Mouse (Mus musculus) heart, adult 18-20 months (tissue): ENCODE measurements around the gene Rusc1. TPM values are rescaled to one million over a fixed set of nuclear protein-coding genes. Genes with fewer than 3 reads are reported as not detected.

Experiments used
- DNase-seq, 2 experiments: peaks; one replicate each; pipeline ENCODE4 v3.0.0; 2021 to 2022; ENCODE audit warnings: mixed read lengths in 1 of 2
- long read RNA-seq, 2 experiments: library from polyadenylated mRNA; stranded (forward); transcript quantifications; one replicate each; pipeline ENCODE4 v2.0.0; 2021
- total RNA-seq, 2 experiments: library from RNA; stranded (reverse); gene quantifications; 2 replicates each; pipeline ENCODE4 v1.2.3; 2021

The Rusc1 gene
- 10 to 100 TPM; 25.9 to 30.0 TPM for total RNA-seq
- long read RNA-seq, experiment 1, transcript Rusc1-203 (9 exons, 1,922 nt), result major isoform, 6 of 24 reads
- long read RNA-seq, experiment 1, partial matches to known transcripts, result 14 of 24 reads
- long read RNA-seq, experiment 1, other reads (novel, unspliced or antisense), result 4 of 24 reads
- long read RNA-seq, experiment 2, partial matches to known transcripts, result 7 of 13 reads
- long read RNA-seq, experiment 2, other reads (novel, unspliced or antisense), result 2 of 13 reads

- DNase-seq, result peak; percentile 87 to 89
Observed at GRCm38 (mm10) chr3:89093175-89093574, at the start of gene Rusc1. Rusc1 (minus strand) TSS chr3:89093311.

GRCm38 (mm10) chr3:89136365-89136764 is 43.3 kb upstream of the Rusc1 start:
- DNase-seq, result no peak

GRCm38 (mm10) chr3:89135958-89136357 is 42.8 kb upstream of the Rusc1 start, which contains the start of gene Pklr:
Pklr (plus strand) TSS chr3:89136142.
- no peak for DNase-seq

- DNase-seq, result no peak
Observed at GRCm38 (mm10) chr3:89133752-89134151, 40.6 kb upstream of the Rusc1 start.

GRCm38 (mm10) chr3:89133063-89133450 is 39.9 kb upstream of the Rusc1 start:
- DNase-seq, result no peak

- DNase-seq, result no peak
Observed at GRCm38 (mm10) chr3:89132285-89133062, 39.4 kb upstream of the Rusc1 start.

GRCm38 (mm10) chr3:89131816-89132215 is 38.7 kb upstream of the Rusc1 start:
- DNase-seq, result no peak

- no peak for DNase-seq
Observed at GRCm38 (mm10) chr3:89129908-89130307, 36.8 kb upstream of the Rusc1 start.

GRCm38 (mm10) chr3:89125981-89126380 is 32.9 kb upstream of the Rusc1 start:
- no peak for DNase-seq

- peak; percentile 31 to 32 for DNase-seq
Observed at GRCm38 (mm10) chr3:89124241-89124640, 31.1 kb upstream of the Rusc1 start.

- peak; percentile 32 to 44 for DNase-seq
Observed at GRCm38 (mm10) chr3:89123313-89123712, 30.2 kb upstream of the Rusc1 start.

- DNase-seq, result peak in 1 of 2 experiments; percentile 32
Observed at GRCm38 (mm10) chr3:89115522-89115921, 22.4 kb upstream of the Rusc1 start.

GRCm38 (mm10) chr3:89113058-89113457 is 19.9 kb upstream of the Rusc1 start:
- DNase-seq, result no peak

- no peak for DNase-seq
Observed at GRCm38 (mm10) chr3:89108146-89108545, 15.0 kb upstream of the Rusc1 start.

GRCm38 (mm10) chr3:89107545-89107944 is 14.4 kb upstream of the Rusc1 start:
- DNase-seq, result no peak

- no peak for DNase-seq
Observed at GRCm38 (mm10) chr3:89106881-89107280, 13.8 kb upstream of the Rusc1 start.

GRCm38 (mm10) chr3:89103291-89103595 is 10.1 kb upstream of the Rusc1 start:
- no peak for DNase-seq

GRCm38 (mm10) chr3:89102495-89103290 is 9.6 kb upstream of the Rusc1 start:
- DNase-seq, result no peak

GRCm38 (mm10) chr3:89101812-89102494 is 8.8 kb upstream of the Rusc1 start, which contains the start of gene Fdps:
Fdps (minus strand) TSS chr3:89101959.
- peak; percentile 96 to 99 for DNase-seq

GRCm38 (mm10) chr3:89101459-89101811 is 8.3 kb upstream of the Rusc1 start:
- DNase-seq, result no peak

GRCm38 (mm10) chr3:89100811-89101210 is 7.7 kb upstream of the Rusc1 start, which contains the start of gene Gm43738:
Gm43738 (minus strand) TSS chr3:89101099.
- DNase-seq, result no peak

GRCm38 (mm10) chr3:89094021-89094420 is 910 bp upstream of the Rusc1 start:
- no peak for DNase-seq
